Comparison of ENCODE assay signal across 21 mouse cellular contexts in genomic region chr10:112619740-112620139, GRCm38 (mm10).
A peak's percentile ranks its signal among the peaks of the same experiment; 100 is the strongest.
DNase-seq lines count a peak whose midpoint lies in the region; ATAC-seq lines count a peak whose summit lies in the region.
"Had no signal": no experiment of that assay in that cellular context is flagged by ENCODE, and none has a peak within 500 bp of the region (broad histone marks: within the 10 kb centered on the region; RNA-seq: fewer than 3 reads in every experiment).

No protein-coding gene starts in this region.

- 0 out of 2 replicates have a peak, but pooled peaks have one; percentile 24 for ATAC-seq in forebrain, embryonic 13.5 days
- ATAC-seq in forebrain, embryonic 15.5 days (replicated peaks) = no peak
- peak; percentile 75 for ATAC-seq in midbrain, embryonic 11.5 days (ENCODE audit: low FRiP score)
- ATAC-seq: inflammation-experienced regulatory T-cells, adult 6 months had no signal

- H3K27me3 ChIP-seq in forebrain, embryonic 13.5 days = no peaks in the 10 kb centered on the region
- no peaks in the 10 kb centered on the region for H3K27me3 ChIP-seq in forebrain, embryonic 15.5 days
- H3K27me3 ChIP-seq in midbrain, embryonic 11.5 days (ENCODE audit: control insufficient read depth, insufficient read depth, low read length) = no peaks in the 10 kb centered on the region
- H3K27me3 ChIP-seq: kidney, embryonic 15.5 days; lung, embryonic 15.5 days; neural tube, embryonic 12.5 days had no signal

- no peaks in the 10 kb centered on the region for H3K36me3 ChIP-seq in forebrain, embryonic 13.5 days (ENCODE audit: poor library complexity, severe bottlenecking)
- no peaks in the 10 kb centered on the region for H3K36me3 ChIP-seq in forebrain, embryonic 15.5 days
- no peaks in the 10 kb centered on the region for H3K36me3 ChIP-seq in midbrain, embryonic 11.5 days (ENCODE audit: control insufficient read depth, insufficient read depth, low read length)
- H3K36me3 ChIP-seq: heart, embryonic 10.5 days; kidney, embryonic 15.5 days; lung, embryonic 15.5 days; neural tube, embryonic 12.5 days had no signal

- peak; percentile 23 for DNase-seq in retina, postnatal 1 day
- DNase-seq in retina, embryonic 14.5 days (ENCODE audit: low spot score) = no peak
- no peak for DNase-seq in midbrain, embryonic 11.5 days (ENCODE audit: low spot score, missing footprints)
- DNase-seq in spleen, postnatal 36 days (ENCODE audit: low spot score in 2 of 2) = no peak
- DNase-seq in right cerebral cortex, postnatal 14 days = no peak
- no peak for DNase-seq in left cerebral cortex, adult 8-10 months (ENCODE audit: low spot score in 2 of 2)
- DNase-seq: adrenal gland, postnatal 10 days; cerebellum, adult 2 months; gastrocnemius, postnatal 36 days; heart, postnatal 10 days; layer of hippocampus, postnatal 36 days; liver; right cerebral cortex, postnatal 4 days had no signal

- H3K27ac ChIP-seq in forebrain, embryonic 13.5 days = no peak overlapping the region
- H3K27ac ChIP-seq in forebrain, embryonic 15.5 days (replicated peaks) = no peak overlapping the region
- no peak overlapping the region for H3K27ac ChIP-seq in midbrain, embryonic 11.5 days (ENCODE audit: low read depth, low read length)
- H3K27ac ChIP-seq: heart, embryonic 10.5 days; kidney, embryonic 15.5 days; lung, embryonic 15.5 days; macrophage; neural tube, embryonic 12.5 days had no signal

- H3K9me3 ChIP-seq in forebrain, embryonic 13.5 days (replicated peaks) = no peaks in the 10 kb centered on the region
- no peaks in the 10 kb centered on the region for H3K9me3 ChIP-seq in forebrain, embryonic 15.5 days
- no peaks in the 10 kb centered on the region for H3K9me3 ChIP-seq in midbrain, embryonic 11.5 days (ENCODE audit: control insufficient read depth, low read length)
- H3K9me3 ChIP-seq: heart, embryonic 10.5 days; kidney, embryonic 15.5 days; lung, embryonic 15.5 days; neural tube, embryonic 12.5 days had no signal

- WGBS in forebrain, embryonic 13.5 days = 50% methylated on average over 3 of the region's 3 CpGs
- WGBS in forebrain, embryonic 15.5 days = 52% methylated on average over 3 of the region's 3 CpGs
- 46% methylated on average over 3 of the region's 3 CpGs for WGBS in midbrain, embryonic 11.5 days

- H3K4me3 ChIP-seq in forebrain, embryonic 13.5 days = no peak overlapping the region
- H3K4me3 ChIP-seq in forebrain, embryonic 15.5 days = no peak overlapping the region
- H3K4me3 ChIP-seq in midbrain, embryonic 11.5 days (ENCODE audit: low read depth, low read length) = no peak overlapping the region
- H3K4me3 ChIP-seq: heart, embryonic 10.5 days; kidney, embryonic 15.5 days; lung, embryonic 15.5 days; neural tube, embryonic 12.5 days had no signal

- H3K9ac ChIP-seq in forebrain, embryonic 13.5 days = no peak overlapping the region
- H3K9ac ChIP-seq in forebrain, embryonic 15.5 days (replicated peaks) = no peak overlapping the region
- H3K9ac ChIP-seq in midbrain, embryonic 11.5 days (ENCODE audit: low read length) = no peak overlapping the region
- H3K9ac ChIP-seq: kidney, embryonic 15.5 days; lung, embryonic 15.5 days; neural tube, embryonic 12.5 days had no signal

- 0 out of 2 replicates have a peak, but pooled peaks cover 3% of the 10 kb centered on the region for H3K4me1 ChIP-seq in forebrain, embryonic 13.5 days
- H3K4me1 ChIP-seq in forebrain, embryonic 15.5 days = no peaks in the 10 kb centered on the region
- H3K4me1 ChIP-seq in midbrain, embryonic 11.5 days (ENCODE audit: control insufficient read depth, insufficient read depth, low read length) = peaks cover 7% of the 10 kb centered on the region
- H3K4me1 ChIP-seq: heart, embryonic 10.5 days; kidney, embryonic 15.5 days; lung, embryonic 15.5 days; neural tube, embryonic 12.5 days had no signal

- H3K4me2 ChIP-seq in forebrain, embryonic 13.5 days = no peak overlapping the region
- no peak overlapping the region for H3K4me2 ChIP-seq in forebrain, embryonic 15.5 days (replicated peaks)
- no peak overlapping the region for H3K4me2 ChIP-seq in midbrain, embryonic 11.5 days
- H3K4me2 ChIP-seq: kidney, embryonic 15.5 days; lung, embryonic 15.5 days; neural tube, embryonic 12.5 days had no signal
